Mouse (Mus musculus): Measurements from ENCODE around the gene Gm20388. TPM values are rescaled to one million over a fixed set of nuclear protein-coding genes. Genes with fewer than 3 reads are reported as not detected.

Gm20388 gene
- polyA plus RNA-seq, 1 experiment from 2014 or later = 3.6 TPM

DNA sequence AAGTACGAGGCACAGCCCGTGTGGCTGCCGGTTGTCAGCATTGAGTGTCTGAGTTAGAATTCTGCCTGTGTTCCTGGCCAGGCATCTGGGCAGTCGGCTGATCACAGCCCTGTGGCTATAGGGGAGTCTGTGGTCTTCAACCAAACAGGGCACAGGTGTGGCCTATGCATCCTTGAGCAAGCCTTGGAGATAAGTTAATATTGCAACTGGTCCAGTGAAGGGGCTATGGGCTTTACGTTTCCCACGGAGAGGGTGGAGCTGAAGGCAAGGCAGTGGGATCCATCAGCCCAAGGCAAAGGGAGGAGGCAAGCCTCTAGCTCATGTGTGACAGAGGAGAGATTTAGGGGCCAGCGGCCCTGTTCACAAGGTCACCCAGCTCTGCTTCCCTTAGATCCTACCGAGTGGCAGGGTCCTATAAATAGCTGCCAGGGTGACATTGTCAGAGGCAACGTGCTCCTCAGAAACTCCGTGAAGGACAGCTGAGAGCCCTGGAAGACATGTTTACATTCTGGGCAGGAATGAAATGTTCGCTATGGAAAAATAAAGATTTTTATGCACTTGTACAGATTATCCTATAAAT lies 4229.7 kb downstream of the Gm20388 start:
- no peak for DNase-seq (ENCODE audit: low spot score)
- 78% methylated on average over 11 of the region's 11 CpGs for WGBS
- Histone ChIP-seq H3K4me3 (no peak overlapping the region), H3K27me3 (replicated peaks; ENCODE audit: low read depth, poor library complexity, severe bottlenecking) (no peaks in the 10 kb centered on the region), H3K27ac (replicated peaks) (no peak overlapping the region), H3K36me3 (replicated peaks) (no peaks in the 10 kb centered on the region), H3K4me1 (peaks cover 26% of the 10 kb centered on the region), H3K9me3 (no peaks in the 10 kb centered on the region)

DNA sequence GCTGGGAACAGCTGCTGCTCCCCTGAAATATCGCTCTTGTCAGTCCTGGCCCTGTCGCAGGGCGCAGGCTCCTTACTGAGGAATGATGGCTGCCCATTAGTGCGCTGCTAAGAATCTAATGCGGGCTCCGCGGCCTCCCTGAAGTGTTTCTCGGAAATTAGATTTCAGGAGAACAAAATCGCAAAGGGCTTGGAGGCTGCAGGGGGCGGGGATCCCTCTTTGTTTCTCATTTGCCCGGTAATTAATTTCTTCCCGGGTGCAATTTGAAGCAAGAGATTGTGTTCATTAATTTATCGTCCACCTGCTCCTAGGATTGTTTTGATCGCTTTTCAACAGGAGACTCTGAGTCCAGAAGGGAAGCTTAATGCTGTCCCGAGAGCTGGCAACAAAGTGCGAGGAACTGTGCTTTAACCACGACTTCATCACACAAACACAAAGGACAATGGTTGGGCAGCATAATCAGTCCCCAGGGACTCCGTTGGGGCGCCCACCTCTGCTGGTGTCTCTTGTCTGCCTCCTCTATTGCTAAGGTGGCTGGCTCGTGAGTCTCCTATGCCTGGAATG lies 4230.3 kb downstream of the Gm20388 start:
- WGBS = 49% methylated on average over 20 of the region's 20 CpGs
- no peak for DNase-seq (ENCODE audit: low spot score)
- Histone ChIP-seq H3K27me3 (replicated peaks; ENCODE audit: low read depth, poor library complexity, severe bottlenecking) (no peaks in the 10 kb centered on the region), H3K9me3 (no peaks in the 10 kb centered on the region), H3K36me3 (replicated peaks) (no peaks in the 10 kb centered on the region), H3K4me3 (no peak overlapping the region), H3K27ac (replicated peaks) (0 out of 2 replicates have a peak overlapping the region, but pooled peaks have one; percentile 24), H3K4me1 (peaks cover 29% of the 10 kb centered on the region)

DNA sequence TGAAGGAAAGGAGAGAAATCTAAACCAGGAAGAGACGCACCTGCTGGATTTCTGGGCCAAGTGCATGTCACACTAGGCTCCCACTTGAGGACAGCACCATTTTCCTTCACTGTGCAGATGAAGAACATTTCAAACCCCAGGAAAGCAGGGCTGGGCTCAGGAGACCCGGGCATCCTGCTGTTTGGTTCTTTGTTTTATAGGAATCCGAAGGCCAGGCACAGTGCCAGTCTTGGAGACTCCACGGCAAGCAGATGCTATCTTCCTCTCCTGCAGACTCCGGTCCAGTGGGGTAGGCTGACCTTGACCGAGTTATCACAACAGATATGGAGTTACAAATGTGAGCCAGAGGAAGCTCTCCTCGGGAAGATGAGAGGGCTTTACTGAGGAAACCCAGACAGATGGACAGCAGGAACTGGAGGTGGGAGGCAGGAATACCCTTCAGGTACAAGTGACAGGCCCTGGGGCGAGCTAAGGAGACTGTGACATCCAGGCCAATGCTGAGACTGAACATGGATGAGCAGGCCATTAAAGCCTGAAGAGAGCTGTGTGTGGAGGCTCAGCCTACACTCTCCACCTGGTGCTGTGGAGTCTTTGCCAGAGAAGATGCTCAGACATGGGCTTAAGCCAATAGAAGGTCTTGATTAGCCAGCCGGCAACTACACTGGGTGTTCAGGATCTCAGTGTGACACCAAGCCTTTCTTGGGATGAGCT lies 4231.2 kb downstream of the Gm20388 start:
- Histone ChIP-seq H3K36me3 (replicated peaks) (no peaks in the 10 kb centered on the region), H3K9me3 (no peaks in the 10 kb centered on the region), H3K4me3 (no peak overlapping the region), H3K27me3 (replicated peaks; ENCODE audit: low read depth, poor library complexity, severe bottlenecking) (no peaks in the 10 kb centered on the region), H3K27ac (replicated peaks) (no peak overlapping the region), H3K4me1 (peaks cover 31% of the 10 kb centered on the region)
- DNase-seq (ENCODE audit: low spot score) = no peak
- WGBS = 78% methylated on average over 9 of the region's 9 CpGs

DNA sequence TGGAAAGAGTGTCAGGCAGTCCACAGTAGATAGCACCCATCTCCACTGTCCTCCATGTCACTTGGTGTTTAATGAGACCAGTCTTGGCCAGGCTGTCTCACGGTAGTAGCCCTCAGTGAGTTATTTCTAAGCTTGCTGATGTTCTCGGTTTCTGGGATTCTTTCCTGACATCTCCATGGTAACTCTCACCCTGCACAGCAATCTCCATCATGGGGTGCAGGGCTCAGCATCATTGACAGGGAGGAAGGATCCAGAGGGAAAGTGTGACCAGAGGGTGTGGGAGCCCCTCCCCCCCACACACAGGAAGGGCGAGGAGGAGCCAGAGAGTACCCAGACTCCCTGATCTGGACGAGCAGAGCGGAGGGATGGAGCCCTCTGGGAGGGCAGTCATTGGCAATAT lies 4232.4 kb downstream of the Gm20388 start:
- no peak for DNase-seq (ENCODE audit: low spot score)
- no peaks in the 10 kb centered on the region for H3K36me3 ChIP-seq (replicated peaks)
- peaks cover 25% of the 10 kb centered on the region for H3K4me1 ChIP-seq
- 56% methylated on average over 5 of the region's 5 CpGs for WGBS
- no peak overlapping the region for H3K4me3 ChIP-seq
- H3K27ac ChIP-seq (replicated peaks) = no peak overlapping the region
- no peaks in the 10 kb centered on the region for H3K27me3 ChIP-seq (replicated peaks; ENCODE audit: low read depth, poor library complexity, severe bottlenecking)
- H3K9me3 ChIP-seq = no peaks in the 10 kb centered on the region

DNA sequence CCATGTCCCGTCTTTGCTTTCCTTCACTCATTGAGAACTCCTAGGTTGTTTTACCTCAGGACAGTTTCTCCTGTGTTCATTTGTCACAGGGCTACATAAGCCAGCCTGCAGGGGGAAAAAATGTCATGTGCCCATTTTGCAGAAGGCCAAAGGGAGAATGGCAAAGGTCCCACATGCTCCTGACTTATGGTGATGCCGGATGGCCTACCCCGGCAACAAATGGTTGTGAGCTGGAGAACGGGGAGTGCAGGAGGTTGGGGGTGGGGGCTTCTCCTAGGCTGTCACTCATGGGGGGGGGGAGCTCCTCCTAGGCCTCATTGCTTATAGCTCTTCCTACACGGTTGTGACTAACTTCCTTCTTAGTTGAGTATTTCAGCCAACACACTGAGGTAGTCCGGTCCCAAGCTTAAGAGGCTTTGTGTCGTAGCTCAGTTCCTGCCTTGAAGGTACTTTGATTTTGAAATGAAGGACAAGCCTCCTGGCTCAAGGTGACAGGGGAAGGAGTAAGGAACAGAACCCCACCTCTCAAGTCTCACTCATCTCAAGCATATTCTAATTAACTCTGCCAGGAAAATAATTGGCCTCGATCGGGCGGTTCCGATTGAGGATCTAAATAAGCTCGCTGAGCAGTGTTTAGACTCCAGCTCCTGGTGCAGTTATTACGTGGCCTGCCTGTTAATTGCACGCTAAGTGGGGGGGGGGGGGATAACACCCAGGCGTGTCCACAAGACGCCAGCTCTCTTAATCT lies 4233.4 kb downstream of the Gm20388 start:
- DNase-seq (ENCODE audit: low spot score) = no peak
- no peak overlapping the region for H3K27ac ChIP-seq (replicated peaks)
- WGBS = 88% methylated on average over 16 of the region's 16 CpGs

DNA sequence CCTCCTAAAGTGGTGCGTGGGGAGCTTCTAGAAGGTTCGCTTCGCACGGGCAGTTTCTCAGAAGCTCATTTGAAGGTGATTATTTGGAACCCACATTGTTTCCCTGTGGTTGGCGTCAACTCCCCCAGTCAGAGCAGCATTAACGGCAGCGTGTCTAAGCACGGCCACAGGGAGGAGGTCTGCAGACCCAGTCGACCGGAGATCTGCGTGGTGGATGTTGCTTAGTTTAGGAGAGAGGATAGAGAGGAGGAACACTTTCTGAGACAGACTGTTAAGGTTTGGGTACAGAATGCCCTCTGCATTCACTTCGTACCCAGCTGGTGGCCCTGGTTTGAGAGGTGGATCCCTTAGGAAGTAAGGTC lies 4234.0 kb downstream of the Gm20388 start:
- peaks cover 18% of the 10 kb centered on the region for H3K4me1 ChIP-seq
- WGBS = 84% methylated on average over 12 of the region's 12 CpGs
- H3K27ac ChIP-seq (replicated peaks) = no peak overlapping the region
- no peak overlapping the region for H3K4me3 ChIP-seq
- DNase-seq (ENCODE audit: low spot score) = no peak
- no peaks in the 10 kb centered on the region for H3K36me3 ChIP-seq (replicated peaks)
- no peaks in the 10 kb centered on the region for H3K27me3 ChIP-seq (replicated peaks; ENCODE audit: low read depth, poor library complexity, severe bottlenecking)
- H3K9me3 ChIP-seq = no peaks in the 10 kb centered on the region

More for the DNA sequence above, 4233.4 kb downstream of the Gm20388 start:
- H3K4me3 ChIP-seq = no peak overlapping the region
- H3K9me3 ChIP-seq = no peaks in the 10 kb centered on the region
- no peaks in the 10 kb centered on the region for H3K36me3 ChIP-seq (replicated peaks)
- H3K4me1 ChIP-seq = peaks cover 18% of the 10 kb centered on the region
- no peaks in the 10 kb centered on the region for H3K27me3 ChIP-seq (replicated peaks; ENCODE audit: low read depth, poor library complexity, severe bottlenecking)

DNA sequence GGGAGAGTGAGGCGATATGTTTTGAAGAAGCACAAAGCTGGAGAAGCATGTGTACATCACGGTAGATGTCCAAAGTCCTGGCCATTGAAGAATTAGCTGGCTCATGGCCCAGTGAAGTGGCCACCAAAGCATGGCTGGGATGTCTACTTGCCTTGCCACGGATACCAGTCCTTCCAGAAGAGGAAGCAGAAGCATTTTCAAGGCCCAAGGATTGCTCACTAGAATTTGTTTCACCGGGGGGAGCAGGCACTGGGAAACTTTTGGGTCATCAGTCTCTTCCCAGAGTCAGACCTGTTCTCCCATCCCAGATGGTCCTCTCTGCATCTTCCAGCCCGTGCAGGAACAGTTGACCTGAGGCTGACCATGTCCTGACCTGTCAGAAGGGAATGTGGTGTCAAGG lies 4235.6 kb downstream of the Gm20388 start:
- Histone ChIP-seq H3K36me3 (replicated peaks) (no peaks in the 10 kb centered on the region), H3K4me3 (no peak overlapping the region), H3K27ac (replicated peaks) (no peak overlapping the region), H3K4me1 (peaks cover 6% of the 10 kb centered on the region), H3K9me3 (no peaks in the 10 kb centered on the region), H3K27me3 (replicated peaks; ENCODE audit: low read depth, poor library complexity, severe bottlenecking) (no peaks in the 10 kb centered on the region)
- no peak for DNase-seq (ENCODE audit: low spot score)
- 85% methylated on average over 5 of the region's 5 CpGs for WGBS

DNA sequence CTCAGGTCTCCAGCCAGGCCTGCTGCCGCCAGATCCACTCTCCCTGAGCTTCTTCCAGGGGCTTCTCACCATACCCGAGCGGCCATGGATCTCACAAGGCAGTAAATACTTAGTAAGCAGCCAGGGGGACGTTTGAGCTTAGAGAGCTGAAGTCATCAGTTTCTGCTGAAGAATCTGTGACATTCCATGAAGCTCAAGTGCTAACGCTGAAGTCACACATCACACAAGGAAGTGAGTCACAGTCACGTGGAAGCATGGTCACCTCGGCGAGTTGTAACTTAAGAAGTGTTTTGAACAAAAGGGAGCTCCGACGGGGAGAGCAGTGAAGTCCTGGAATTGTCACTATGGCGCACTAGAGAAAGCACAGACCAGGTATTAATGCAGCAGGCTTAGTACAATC lies 4239.4 kb downstream of the Gm20388 start:
- WGBS = 81% methylated on average over 11 of the region's 11 CpGs
- Histone ChIP-seq H3K4me1 (0 out of 2 replicates have a peak, but pooled peaks cover 5% of the 10 kb centered on the region), H3K9me3 (no peaks in the 10 kb centered on the region)

DNA sequence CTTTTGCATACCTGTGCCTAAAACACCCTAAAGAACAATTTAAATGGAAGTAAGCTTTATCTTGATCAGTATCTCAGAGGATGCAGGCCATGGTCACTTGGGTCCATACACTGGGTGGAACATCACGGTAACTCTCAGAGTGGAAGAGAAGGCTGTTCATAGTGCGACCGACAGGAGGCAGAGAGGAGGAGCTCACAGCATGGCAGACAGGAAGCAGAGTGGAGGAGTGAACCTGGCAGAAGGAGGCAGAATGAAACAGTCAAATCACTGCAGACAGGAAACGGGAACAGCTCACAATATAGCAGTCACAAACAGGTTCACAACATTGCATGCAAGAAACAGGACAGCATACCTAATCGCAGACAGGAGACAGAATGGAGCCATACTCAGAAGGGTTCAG lies 4239.9 kb downstream of the Gm20388 start:
- H3K9me3 ChIP-seq = no peaks in the 10 kb centered on the region
- WGBS = 81% methylated on average over 5 of the region's 5 CpGs
- no peaks in the 10 kb centered on the region for H3K27me3 ChIP-seq (replicated peaks; ENCODE audit: low read depth, poor library complexity, severe bottlenecking)
- no peaks in the 10 kb centered on the region for H3K36me3 ChIP-seq (replicated peaks)
- no peak for DNase-seq (ENCODE audit: low spot score)
- no peak overlapping the region for H3K4me3 ChIP-seq
- H3K4me1 ChIP-seq = 0 out of 2 replicates have a peak, but pooled peaks cover 5% of the 10 kb centered on the region
- no peak overlapping the region for H3K27ac ChIP-seq (replicated peaks)

More for the DNA sequence above, 4239.4 kb downstream of the Gm20388 start:
- DNase-seq (ENCODE audit: low spot score) = no peak
- no peak overlapping the region for H3K4me3 ChIP-seq
- H3K27me3 ChIP-seq (replicated peaks; ENCODE audit: low read depth, poor library complexity, severe bottlenecking) = no peaks in the 10 kb centered on the region
- H3K36me3 ChIP-seq (replicated peaks) = no peaks in the 10 kb centered on the region
- no peak overlapping the region for H3K27ac ChIP-seq (replicated peaks)

DNA sequence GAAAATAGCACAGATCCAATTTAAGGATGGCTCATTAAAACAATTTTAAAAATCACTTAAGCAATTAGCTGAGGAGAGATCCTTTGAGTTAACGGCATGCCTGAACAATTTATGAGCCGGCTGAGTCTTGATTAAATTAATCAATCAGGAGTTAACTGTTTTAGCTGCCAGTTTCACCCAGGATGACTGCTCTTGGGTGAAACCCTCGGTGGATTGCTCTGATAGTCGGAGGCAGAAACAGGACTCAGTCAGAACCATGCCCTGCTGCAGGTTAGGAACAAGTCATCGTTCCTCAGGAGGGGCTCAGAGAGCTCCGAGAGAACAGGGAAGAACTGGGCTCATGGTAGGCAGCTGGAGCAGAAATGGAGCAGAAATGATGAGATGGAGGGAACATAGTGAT lies 4241.2 kb downstream of the Gm20388 start:
- no peak overlapping the region for H3K27ac ChIP-seq (replicated peaks)
- whole genome bisulfite sequencing = 81% methylated on average over 6 of the region's 6 CpGs

DNA sequence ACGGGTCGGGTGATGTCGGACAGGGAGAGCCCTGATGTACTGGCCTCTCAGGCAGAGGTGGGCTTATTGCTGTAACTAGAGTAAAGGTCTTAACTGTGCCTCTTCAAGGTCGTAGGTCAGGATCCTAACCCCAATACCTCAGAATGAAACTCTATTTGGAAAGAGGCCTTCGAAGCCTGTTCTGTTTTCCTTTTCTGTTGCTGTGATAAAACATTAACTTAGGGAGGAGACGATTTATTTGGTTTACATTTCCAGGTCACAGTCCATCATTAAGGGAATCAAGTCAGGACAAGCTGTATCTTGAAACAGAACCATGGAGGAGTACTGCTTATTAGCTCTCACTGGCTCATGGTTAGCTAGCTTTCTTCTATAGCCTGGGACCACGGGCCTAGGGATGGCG lies 4242.1 kb downstream of the Gm20388 start:
- Histone ChIP-seq H3K4me3 (no peak overlapping the region), H3K27ac (replicated peaks) (no peak overlapping the region), H3K36me3 (replicated peaks) (no peaks in the 10 kb centered on the region), H3K4me1 (no peaks in the 10 kb centered on the region), H3K9me3 (no peaks in the 10 kb centered on the region), H3K27me3 (replicated peaks; ENCODE audit: low read depth, poor library complexity, severe bottlenecking) (no peaks in the 10 kb centered on the region)
- DNase-seq (ENCODE audit: low spot score) = no peak
- WGBS = 89% methylated on average over 8 of the region's 8 CpGs

More for the DNA sequence above, 4241.2 kb downstream of the Gm20388 start:
- DNase-seq (ENCODE audit: low spot score) = no peak
- Histone ChIP-seq H3K4me3 (no peak overlapping the region), H3K4me1 (no peaks in the 10 kb centered on the region), H3K36me3 (replicated peaks) (no peaks in the 10 kb centered on the region), H3K27me3 (replicated peaks; ENCODE audit: low read depth, poor library complexity, severe bottlenecking) (no peaks in the 10 kb centered on the region), H3K9me3 (no peaks in the 10 kb centered on the region)

DNA sequence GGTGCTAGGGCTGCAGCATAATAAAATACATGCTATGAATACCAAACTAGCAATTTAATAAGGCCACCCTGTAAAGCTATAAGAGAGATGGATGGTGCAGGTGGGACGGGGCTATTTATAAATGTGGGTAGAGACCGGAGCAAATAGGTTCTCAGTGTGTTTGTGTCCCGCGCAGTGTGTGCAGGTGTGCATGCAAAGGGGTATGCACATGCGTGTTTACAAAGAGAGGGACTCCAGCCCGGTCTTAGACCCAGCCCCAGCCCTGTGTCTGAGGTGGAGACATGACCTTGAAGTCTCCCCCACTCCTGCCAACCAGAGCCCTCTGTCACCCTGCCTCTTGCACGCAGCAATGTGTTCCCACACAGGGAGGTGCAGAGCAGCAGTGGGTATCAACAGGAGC lies 4245.7 kb downstream of the Gm20388 start:
- no peak overlapping the region for H3K27ac ChIP-seq (replicated peaks)
- no peaks in the 10 kb centered on the region for H3K36me3 ChIP-seq (replicated peaks)
- H3K4me3 ChIP-seq = no peak overlapping the region
- H3K27me3 ChIP-seq (replicated peaks; ENCODE audit: low read depth, poor library complexity, severe bottlenecking) = no peaks in the 10 kb centered on the region
- H3K4me1 ChIP-seq = no peaks in the 10 kb centered on the region
- WGBS = 91% methylated on average over 7 of the region's 7 CpGs
- no peaks in the 10 kb centered on the region for H3K9me3 ChIP-seq
- DNase-seq (ENCODE audit: low spot score) = no peak

Data from embryonic facial prominence, embryonic 10.5 days (tissue).